Mouse (Mus musculus) heart, embryonic 10.5 days (tissue): Measurements from ENCODE around the gene Bok. TPM values are rescaled to one million over a fixed set of nuclear protein-coding genes. Genes with fewer than 3 reads are reported as not detected.

Experiments
- DNase-seq: peaks from one replicate; pipeline ENCODE4 v3.0.0-alpha.2; 2017; ENCODE audit warnings: low spot score
- H3K27ac ChIP-seq: fragments of 300-500 bp; sonication (generic); 2 replicates; pipeline ENCODE4 v1.5.1; 2016; ENCODE audit warnings: mild to moderate bottlenecking
- H3K27me3 ChIP-seq: fragments of 300-500 bp; sonication (generic); 2 replicates; pipeline ENCODE4 v1.6.1; 2016; ENCODE audit warnings: mild to moderate bottlenecking; ENCODE audit not compliant: poor library complexity, insufficient read depth, severe bottlenecking
- H3K36me3 ChIP-seq: fragments of 300-500 bp; sonication (generic); 2 replicates; pipeline ENCODE4 v1.6.1; 2016; ENCODE audit warnings: mild to moderate bottlenecking, moderate library complexity
- H3K4me1 ChIP-seq: fragments of 300-500 bp; sonication (generic); 2 replicates; pipeline ENCODE4 v1.6.1; 2016; ENCODE audit warnings: mild to moderate bottlenecking
- H3K4me3 ChIP-seq: fragments of 300-500 bp; sonication (generic); 2 replicates; pipeline ENCODE4 v1.5.1; 2016; ENCODE audit warnings: mild to moderate bottlenecking, moderate library complexity
- H3K9me3 ChIP-seq: fragments of 300-500 bp; sonication (generic); 2 replicates; pipeline ENCODE4 v1.6.1; 2016; ENCODE audit warnings: mild to moderate bottlenecking, moderate library complexity
- WGBS: fragments of 180-500 bp; shearing (Covaris S2); methylation state at CpG from one replicate; pipeline ENCODE4 v1.1.7; 2016; 5-methylcytosine and 5-hydroxymethylcytosine counted together
- polyA plus RNA-seq: library from polyadenylated mRNA; unstranded; fragments of >200 nt; fragmentation: Nextera tagmentation; extraction: Ambion mirVana; gene quantifications from 2 replicates; pipeline ENCODE4 v1.2.1, GENCODE M21; 2016

Bok gene
- polyA plus RNA-seq, 1 experiment from 2014 or later, result 45.7 TPM

GRCm38 (mm10) chr1:93726974-93727373 lies 41.5 kb downstream of the Bok start:
- H3K4me3 ChIP-seq, result no peak overlapping the region
- H3K27ac ChIP-seq, result 0 out of 2 replicates have a peak overlapping the region, but pooled peaks have one; percentile 16
- DNase-seq, result no peak
- H3K4me1 ChIP-seq, result peaks cover 29% of the 10 kb centered on the region
- 54% methylated on average over 3 of the region's 3 CpGs for WGBS
- no peaks in the 10 kb centered on the region for H3K9me3 ChIP-seq
- no peaks in the 10 kb centered on the region for H3K27me3 ChIP-seq
- H3K36me3 ChIP-seq, result peaks cover 21% of the 10 kb centered on the region

GRCm38 (mm10) chr1:93731103-93731502 lies 45.6 kb downstream of the Bok start:
- no peaks in the 10 kb centered on the region for H3K27me3 ChIP-seq
- peak overlapping the region; percentile 47; the same call in 1 of the 2 replicates for H3K27ac ChIP-seq
- peak overlapping the region; percentile 6; the same call in 1 of the 2 replicates for H3K4me3 ChIP-seq
- peaks cover 24% of the 10 kb centered on the region for H3K4me1 ChIP-seq
- no peak for DNase-seq
- H3K9me3 ChIP-seq, result no peaks in the 10 kb centered on the region
- peaks cover 5% of the 10 kb centered on the region; the same call in 1 of the 2 replicates for H3K36me3 ChIP-seq
- WGBS, result 87% methylated on average over 5 of the region's 5 CpGs

GRCm38 (mm10) chr1:93731880-93732281 lies 46.4 kb downstream of the Bok start:
- H3K9me3 ChIP-seq, result no peaks in the 10 kb centered on the region
- no peak for DNase-seq
- H3K36me3 ChIP-seq, result peaks cover 5% of the 10 kb centered on the region; the same call in 1 of the 2 replicates
- no peaks in the 10 kb centered on the region for H3K27me3 ChIP-seq
- H3K4me3 ChIP-seq, result no peak overlapping the region
- WGBS, result 21% methylated on average over 3 of the region's 3 CpGs
- H3K4me1 ChIP-seq, result peaks cover 22% of the 10 kb centered on the region
- peak overlapping the region; percentile 47 for H3K27ac ChIP-seq

GRCm38 (mm10) chr1:93735859-93736258 lies 50.4 kb downstream of the Bok start:
- Histone ChIP-seq H3K9me3 (no peaks in the 10 kb centered on the region), H3K27ac (no peak overlapping the region), H3K4me1 (peaks cover 21% of the 10 kb centered on the region), H3K27me3 (no peaks in the 10 kb centered on the region), H3K36me3 (peaks cover 5% of the 10 kb centered on the region; the same call in 1 of the 2 replicates), H3K4me3 (no peak overlapping the region)
- DNase-seq, result no peak
- 85% methylated on average over 3 of the region's 3 CpGs for WGBS

GRCm38 (mm10) chr1:93737711-93738110 lies 52.3 kb downstream of the Bok start:
- H3K4me3 ChIP-seq, result no peak overlapping the region
- peaks cover 5% of the 10 kb centered on the region; the same call in 1 of the 2 replicates for H3K36me3 ChIP-seq
- H3K9me3 ChIP-seq, result no peaks in the 10 kb centered on the region
- no peak for DNase-seq
- H3K27me3 ChIP-seq, result no peaks in the 10 kb centered on the region
- 89% methylated on average over 5 of the region's 5 CpGs for WGBS
- no peak overlapping the region for H3K27ac ChIP-seq
- peaks cover 24% of the 10 kb centered on the region for H3K4me1 ChIP-seq

- DNase-seq, result no peak
- peaks cover 12% of the 10 kb centered on the region; the same call in 1 of the 2 replicates for H3K36me3 ChIP-seq
- H3K4me3 ChIP-seq, result no peak overlapping the region
- WGBS, result 84% methylated on average over 2 of the region's 2 CpGs
- H3K4me1 ChIP-seq, result peaks cover 26% of the 10 kb centered on the region
- no peaks in the 10 kb centered on the region for H3K27me3 ChIP-seq
- H3K27ac ChIP-seq, result peak overlapping the region; percentile 29; the same call in 1 of the 2 replicates
- H3K9me3 ChIP-seq, result no peaks in the 10 kb centered on the region
These were observed 55.2 kb downstream of the Bok start for GRCm38 (mm10) chr1:93740671-93741070.

- H3K36me3 ChIP-seq, result peaks cover 19% of the 10 kb centered on the region; the same call in 1 of the 2 replicates
- WGBS, result 14% methylated on average over 4 of the region's 4 CpGs
- H3K4me3 ChIP-seq, result peak overlapping the region; percentile 30; the same call in 1 of the 2 replicates
- peaks cover 32% of the 10 kb centered on the region for H3K4me1 ChIP-seq
- peak overlapping the region; percentile 77 for H3K27ac ChIP-seq
- H3K27me3 ChIP-seq, result no peaks in the 10 kb centered on the region
- no peak for DNase-seq
- no peaks in the 10 kb centered on the region for H3K9me3 ChIP-seq
These were observed 56.5 kb downstream of the Bok start for GRCm38 (mm10) chr1:93741987-93742386.

GRCm38 (mm10) chr1:93742910-93743309 lies 57.5 kb downstream of the Bok start:
- peaks cover 29% of the 10 kb centered on the region for H3K4me1 ChIP-seq
- peaks cover 19% of the 10 kb centered on the region; the same call in 1 of the 2 replicates for H3K36me3 ChIP-seq
- H3K27me3 ChIP-seq, result no peaks in the 10 kb centered on the region
- no peaks in the 10 kb centered on the region for H3K9me3 ChIP-seq
- no peak overlapping the region for H3K4me3 ChIP-seq
- no peak for DNase-seq
- H3K27ac ChIP-seq, result peak overlapping the region; percentile 77; the same call in 1 of the 2 replicates

Other genes with a start within 250 kb of the Bok start
- gene Hdlbp, start 206.8 kb upstream of the Bok start, polyA plus RNA-seq, result 141 and 168 TPM in 2 replicates
- 4.1 and 4.6 TPM in 2 replicates for gene Farp2, start 173.6 kb upstream of the Bok start, polyA plus RNA-seq
- 144 and 161 TPM in 2 replicates for gene Stk25, start 27.0 kb upstream of the Bok start, polyA plus RNA-seq
- gene Atg4b, start 65.8 kb downstream of the Bok start, polyA plus RNA-seq, result 69.3 and 78.3 TPM in 2 replicates
- 42.9 and 56.5 TPM in 2 replicates for gene Thap4, start 69.2 kb downstream of the Bok start, polyA plus RNA-seq
- gene Dtymk, start 116.3 kb downstream of the Bok start, polyA plus RNA-seq, result 214 and 261 TPM in 2 replicates
- gene Ing5, start 118.3 kb downstream of the Bok start, polyA plus RNA-seq, result 20.3 and 21.1 TPM in 2 replicates
- gene D2hgdh, start 139.2 kb downstream of the Bok start, polyA plus RNA-seq, result 14.8 and 18.3 TPM in 2 replicates
- 0.10 TPM in 1 of 2 replicates, not detected in the other for gene Gal3st2, start 175.6 kb downstream of the Bok start, polyA plus RNA-seq
- 0.07 TPM in 1 of 2 replicates, not detected in the other for gene Gal3st2b, start 232.7 kb downstream of the Bok start, polyA plus RNA-seq